12 mouse cellular contexts compared by ENCODE assay signal in genomic region chr17:8864638-8865497, GRCm38 (mm10).
DNase-seq lines count a peak whose midpoint lies in the region; ATAC-seq and TF ChIP-seq lines count a peak whose summit lies in the region.
"Had no signal": no experiment of that assay in that cellular context is flagged by ENCODE, and none has a peak within 500 bp of the region (broad histone marks: within the 10 kb centered on the region; RNA-seq: fewer than 3 reads in every experiment).

No protein-coding gene starts in this region.

- no peak overlapping the region for H3K9ac ChIP-seq in midbrain, embryonic 13.5 days (replicated peaks)
- H3K9ac ChIP-seq: embryonic facial prominence, embryonic 15.5 days; liver, embryonic 14.5 days; neural tube, embryonic 12.5 days had no signal

- H3K9me3 ChIP-seq in midbrain, embryonic 13.5 days, result no peaks in the 10 kb centered on the region
- H3K9me3 ChIP-seq: embryonic facial prominence, embryonic 15.5 days; neural tube, embryonic 12.5 days had no signal

- no peak overlapping the region for H3K4me2 ChIP-seq in midbrain, embryonic 13.5 days (replicated peaks)
- H3K4me2 ChIP-seq: embryonic facial prominence, embryonic 15.5 days; neural tube, embryonic 12.5 days had no signal

- H3K4me1 ChIP-seq in lung, adult 2 months (ENCODE audit: control insufficient read depth, insufficient read depth, low read length), result no peaks in the 10 kb centered on the region
- H3K4me1 ChIP-seq in midbrain, embryonic 13.5 days (replicated peaks), result peaks cover 12% of the 10 kb centered on the region

- no peak for TF ChIP-seq POLR2A in lung, adult 2 months (IDR thresholded peaks at IDR 0.05; ENCODE audit: borderline replicate concordance, extremely low read depth, low read depth, low read length)

- H3K36me3 ChIP-seq in midbrain, embryonic 13.5 days, result no peaks in the 10 kb centered on the region
- H3K36me3 ChIP-seq: embryonic facial prominence, embryonic 15.5 days; neural tube, embryonic 12.5 days had no signal

- H3K27ac ChIP-seq in midbrain, embryonic 13.5 days, result no peak overlapping the region
- H3K27ac ChIP-seq: embryonic facial prominence, embryonic 15.5 days; liver, embryonic 14.5 days; neural tube, embryonic 12.5 days had no signal

- H3K27me3 ChIP-seq in midbrain, embryonic 13.5 days, result no peaks in the 10 kb centered on the region
- H3K27me3 ChIP-seq: embryonic facial prominence, embryonic 15.5 days; neural tube, embryonic 12.5 days had no signal

- WGBS in lung, adult 2 months, result 42% methylated on average over 8 of the region's 8 CpGs
- WGBS in midbrain, embryonic 13.5 days, result 80% methylated on average over 8 of the region's 8 CpGs

- no peak for TF ChIP-seq CTCF in lung, adult 2 months (IDR thresholded peaks at IDR 0.05; ENCODE audit: insufficient read depth, low read length)

- no peak overlapping the region for H3K4me3 ChIP-seq in lung, adult 2 months (replicated peaks; ENCODE audit: extremely low read depth, low read depth, low read length)
- no peak overlapping the region for H3K4me3 ChIP-seq in midbrain, embryonic 13.5 days (replicated peaks)
- H3K4me3 ChIP-seq: embryonic facial prominence, embryonic 15.5 days; neural tube, embryonic 12.5 days had no signal

- DNase-seq in adrenal gland, adult (ENCODE audit: inconsistent age in 2 of 2, low spot score in 1 of 2), result peak; percentile 80 to 88
- DNase-seq in adrenal gland, postnatal 4 days (ENCODE audit: low spot score in 2 of 2), result no peak
- peak; percentile 38 for DNase-seq in urinary bladder, postnatal 25 days (ENCODE audit: low spot score)
- DNase-seq in urinary bladder, postnatal 4 days (ENCODE audit: low spot score in 2 of 2), result no peak
- DNase-seq in lung, adult 2 months, result peak; percentile 13
- no peak for DNase-seq in c-Kit-positive CD71-positive TER-119-positive erythroid progenitor cells, embryonic 14.5 days (ENCODE audit: low spot score)
- DNase-seq in left cerebral cortex, adult 9 months (ENCODE audit: low spot score in 2 of 2), result no peak

- ATAC-seq in midbrain, embryonic 13.5 days, result no peak
- ATAC-seq: activated CD4-positive, CD25-positive, alpha-beta regulatory T cell, adult 4 months had no signal

Comparison
In these comparisons a context has a peak if more than half of its experiments do, and no peak if none do; other contexts are left out.
1. DNase-seq: peak in adrenal gland, adult (2 of 2), urinary bladder, postnatal 25 days (single experiment) and lung, adult 2 months (single experiment); none in adrenal gland, postnatal 4 days (0 of 2), urinary bladder, postnatal 4 days (0 of 2), c-Kit-positive CD71-positive TER-119-positive erythroid progenitor cells, embryonic 14.5 days (single experiment) and left cerebral cortex, adult 9 months (0 of 2).